Mouse (Mus musculus) MEL (cell line): ENCODE data around the gene Rps26. TPM values are rescaled to one million over a fixed set of nuclear protein-coding genes. Genes with fewer than 3 reads are reported as not detected.
A peak's percentile ranks its signal among the peaks of the same experiment; 100 is the strongest.

Experiments used
- DNase-seq: peaks from one replicate; pipeline ENCODE4 v3.0.0; 2011; ENCODE audit warnings: low read depth, low spot score
- H3K27ac ChIP-seq: 2 replicates; pipeline ENCODE4 v1.5.1; 2012; ENCODE audit warnings: low read depth, mild to moderate bottlenecking, control low read depth, low read length, moderate library complexity; ENCODE audit not compliant: control insufficient read depth
- H3K27me3 ChIP-seq, 2 experiments: fragments of 150-350 bp in 1 of 2; sonication (generic) in 1 of 2; 2 replicates each; pipeline ENCODE4 v1.6.1; 2012; ENCODE audit warnings: low read length in 2 of 2, mild to moderate bottlenecking in 2 of 2, improper control_type of control experiment in 1 of 2, moderate library complexity in 1 of 2; ENCODE audit not compliant: insufficient read depth in 2 of 2, control insufficient read depth in 1 of 2
- H3K36me3 ChIP-seq, 2 experiments: 2 replicates each; pipeline ENCODE4 v1.6.1; 2012 to 2014; ENCODE audit warnings: low read length in 2 of 2, improper control_type of control experiment in 1 of 2, inconsistent platforms in 1 of 2, mild to moderate bottlenecking in 1 of 2; ENCODE audit not compliant: insufficient read depth in 2 of 2, control insufficient read depth in 1 of 2
- H3K4me1 ChIP-seq, 2 experiments: fragments of 150-350 bp in 1 of 2; sonication (generic) in 1 of 2; 2 replicates each; pipeline ENCODE4 v1.6.1; 2012; ENCODE audit warnings: low read length in 2 of 2, improper control_type of control experiment in 1 of 2, mild to moderate bottlenecking in 1 of 2; ENCODE audit not compliant: insufficient read depth in 2 of 2, control insufficient read depth in 1 of 2
- H3K4me3 ChIP-seq, 2 experiments: fragments of 150-350 bp in 1 of 2; sonication (generic) in 1 of 2; 2 replicates each; pipeline ENCODE4 v1.5.1; 2012; ENCODE audit warnings: low read depth in 2 of 2, low read length in 2 of 2, mild to moderate bottlenecking in 2 of 2, moderate library complexity in 2 of 2, control low read depth in 1 of 2, improper control_type of control experiment in 1 of 2; ENCODE audit not compliant: control insufficient read depth in 1 of 2, insufficient read depth in 1 of 2
- H3K79me2 ChIP-seq: 2 replicates; pipeline ENCODE4 v1.6.1; 2012; ENCODE audit warnings: mild to moderate bottlenecking, low read length, moderate library complexity; ENCODE audit not compliant: control insufficient read depth, poor library complexity, insufficient read depth
- H3K9ac ChIP-seq: 2 replicates; pipeline ENCODE4 v1.6.1; 2012; ENCODE audit warnings: low read depth, mild to moderate bottlenecking, control low read depth, low read length, moderate library complexity; ENCODE audit not compliant: control insufficient read depth, poor library complexity, severe bottlenecking
- H3K9me3 ChIP-seq: fragments of 150-350 bp; sonication (generic); replicated peaks from 2 replicates; pipeline ENCODE4 v1.6.1; 2012; ENCODE audit warnings: mild to moderate bottlenecking, low read length, improper control_type of control experiment, moderate library complexity; ENCODE audit not compliant: insufficient read depth
- BHLHE40 ChIP-seq: IDR thresholded peaks from 2 replicates; pipeline ENCODE4 v1.6.1; 2012; ENCODE audit warnings: low read depth, mild to moderate bottlenecking, inconsistent platforms, low read length, improper control_type of control experiment, borderline replicate concordance
- CHD1 ChIP-seq: IDR thresholded peaks from 2 replicates; pipeline ENCODE4 v1.6.1; 2012; ENCODE audit warnings: low read depth, mild to moderate bottlenecking, inconsistent platforms, low read length, improper control_type of control experiment
- CHD2 ChIP-seq: IDR thresholded peaks from 2 replicates; pipeline ENCODE4 v1.6.1; 2011; ENCODE audit warnings: low read length, improper control_type of control experiment
- E2F4 ChIP-seq: IDR thresholded peaks from 2 replicates; pipeline ENCODE4 v1.6.1; 2011; ENCODE audit warnings: low read depth, low read length, improper control_type of control experiment, borderline replicate concordance
- ELF1 ChIP-seq: IDR thresholded peaks from 2 replicates; pipeline ENCODE4 v1.6.1; 2014; ENCODE audit warnings: low read depth, mild to moderate bottlenecking, inconsistent platforms, low read length, improper control_type of control experiment, moderate library complexity
- EP300 ChIP-seq, 2 experiments: IDR thresholded peaks; 2 replicates each; pipeline ENCODE4 v1.6.1; 2011; ENCODE audit warnings: improper control_type of control experiment in 2 of 2, low read length in 2 of 2, low read depth in 1 of 2, mild to moderate bottlenecking in 1 of 2
- ETS1 ChIP-seq: IDR thresholded peaks from 2 replicates; pipeline ENCODE4 v1.6.1; 2012; ENCODE audit warnings: low read depth, mild to moderate bottlenecking, inconsistent platforms, low read length, improper control_type of control experiment, moderate library complexity
- GABPA ChIP-seq: IDR thresholded peaks from 2 replicates; pipeline ENCODE4 v1.6.1; 2012; ENCODE audit warnings: low read depth, mild to moderate bottlenecking, inconsistent platforms, low read length, improper control_type of control experiment, moderate library complexity
- GATA1 ChIP-seq: IDR thresholded peaks from 2 replicates; pipeline ENCODE4 v1.6.1; 2011; ENCODE audit warnings: low read depth, low read length, improper control_type of control experiment
- HCFC1 ChIP-seq: IDR thresholded peaks from 2 replicates; pipeline ENCODE4 v1.6.1; 2012; ENCODE audit warnings: low read depth, mild to moderate bottlenecking, inconsistent platforms, low read length, improper control_type of control experiment, moderate library complexity
- JUND ChIP-seq: IDR thresholded peaks from 2 replicates; pipeline ENCODE4 v1.6.1; 2011; ENCODE audit warnings: low read depth, mild to moderate bottlenecking, improper control_type of control experiment, low read length
- KAT2A ChIP-seq: conservative IDR thresholded peaks from 2 replicates; pipeline ENCODE4 v1.6.1; 2012; ENCODE audit warnings: low read depth, low read length, improper control_type of control experiment, inconsistent platforms
- MAFK ChIP-seq: IDR thresholded peaks from 2 replicates; pipeline ENCODE4 v1.6.1; 2011; ENCODE audit warnings: low read depth, mild to moderate bottlenecking, low read length, improper control_type of control experiment, borderline replicate concordance
- MAX ChIP-seq: IDR thresholded peaks from 2 replicates; pipeline ENCODE4 v1.6.1; 2011; ENCODE audit warnings: low read length, improper control_type of control experiment
- MAZ ChIP-seq: IDR thresholded peaks from 2 replicates; pipeline ENCODE4 v1.6.1; 2012; ENCODE audit warnings: low read depth, mild to moderate bottlenecking, inconsistent platforms, low read length, improper control_type of control experiment
- MEF2A ChIP-seq: IDR thresholded peaks from 2 replicates; pipeline ENCODE4 v1.6.1; 2014; ENCODE audit warnings: low read depth, mild to moderate bottlenecking, inconsistent platforms, low read length, improper control_type of control experiment; ENCODE audit not compliant: poor library complexity, insufficient replicate concordance, severe bottlenecking; ENCODE audit errors: extremely low read depth
- MXI1 ChIP-seq: IDR thresholded peaks from 2 replicates; pipeline ENCODE4 v1.6.1; 2011; ENCODE audit warnings: mild to moderate bottlenecking, low read depth, low read length, improper control_type of control experiment
- MYB ChIP-seq: IDR thresholded peaks from 2 replicates; pipeline ENCODE4 v1.6.1; 2011; ENCODE audit warnings: mild to moderate bottlenecking, low read depth, low read length, improper control_type of control experiment
- NRF1 ChIP-seq: IDR thresholded peaks from 2 replicates; pipeline ENCODE4 v1.6.1; 2014; ENCODE audit warnings: low read depth, mild to moderate bottlenecking, inconsistent platforms, low read length, improper control_type of control experiment, moderate library complexity; ENCODE audit not compliant: poor library complexity, insufficient read depth, severe bottlenecking
- POLR2A ChIP-seq, 2 experiments: IDR thresholded peaks; 2 replicates each; pipeline ENCODE4 v1.6.1; 2011 to 2012; ENCODE audit warnings: low read length in 2 of 2, mild to moderate bottlenecking in 2 of 2, control low read depth in 1 of 2, improper control_type of control experiment in 1 of 2, low read depth in 1 of 2, moderate library complexity in 1 of 2; ENCODE audit not compliant: control insufficient read depth in 1 of 2, insufficient read depth in 1 of 2, poor library complexity in 1 of 2
- POLR2AphosphoS2 ChIP-seq: IDR thresholded peaks from 2 replicates; pipeline ENCODE4 v1.6.1; 2011; ENCODE audit warnings: low read length, improper control_type of control experiment
- RAD21 ChIP-seq: IDR thresholded peaks from 2 replicates; pipeline ENCODE4 v1.6.1; 2011; ENCODE audit warnings: mild to moderate bottlenecking, low read depth, low read length, improper control_type of control experiment
- RCOR1 ChIP-seq: IDR thresholded peaks from 2 replicates; pipeline ENCODE4 v1.6.1; 2012; ENCODE audit warnings: low read depth, mild to moderate bottlenecking, inconsistent platforms, low read length, improper control_type of control experiment
- TCF12 ChIP-seq: IDR thresholded peaks from 2 replicates; pipeline ENCODE4 v1.6.1; 2014; ENCODE audit warnings: low read depth, mild to moderate bottlenecking, inconsistent platforms, low read length, improper control_type of control experiment, moderate library complexity
- USF1 ChIP-seq: IDR thresholded peaks from 2 replicates; pipeline ENCODE4 v1.6.1; 2014; ENCODE audit warnings: low read depth, mild to moderate bottlenecking, inconsistent platforms, low read length, improper control_type of control experiment, moderate library complexity
- USF2 ChIP-seq, 2 experiments: IDR thresholded peaks; 2 replicates each; pipeline ENCODE4 v1.6.1; 2011 to 2012; ENCODE audit warnings: improper control_type of control experiment in 2 of 2, low read length in 2 of 2, borderline replicate concordance in 1 of 2, inconsistent platforms in 1 of 2, low read depth in 1 of 2, mild to moderate bottlenecking in 1 of 2; ENCODE audit not compliant: insufficient read depth in 1 of 2
- ZC3H11A ChIP-seq: IDR thresholded peaks from 2 replicates; pipeline ENCODE4 v1.6.1; 2012; ENCODE audit warnings: low read depth, mild to moderate bottlenecking, inconsistent platforms, low read length, improper control_type of control experiment
- ZNF384 ChIP-seq: IDR thresholded peaks from 2 replicates; pipeline ENCODE4 v1.6.1; 2012; ENCODE audit warnings: low read depth, mild to moderate bottlenecking, inconsistent platforms, low read length, improper control_type of control experiment
- polyA plus RNA-seq, 2 experiments: library from polyadenylated mRNA; stranded (reverse) in 1 of 2; unstranded in 1 of 2; fragments of >175 nt in 1 of 2; fragments of >200 nt in 1 of 2; gene quantifications; 2 replicates each; pipeline versions ENCODE4 v1.2.1 to v1.2.4; 2012; ENCODE audit warnings: low replicate concordance in 2 of 2, low read depth in 1 of 2; ENCODE audit not compliant: insufficient read length in 2 of 2, insufficient read depth in 1 of 2, missing spikeins in 1 of 2
- total RNA-seq: library from RNA; depleted of rRNA; stranded (reverse); fragments of 300-350 nt; gene quantifications from 2 replicates; pipeline ENCODE4 v1.2.3, GENCODE M21; 2012

The Rps26 gene
- total and polyA plus RNA-seq, 3 experiments = 2,523 to 2,530 TPM; not detected in 1

DNA sequence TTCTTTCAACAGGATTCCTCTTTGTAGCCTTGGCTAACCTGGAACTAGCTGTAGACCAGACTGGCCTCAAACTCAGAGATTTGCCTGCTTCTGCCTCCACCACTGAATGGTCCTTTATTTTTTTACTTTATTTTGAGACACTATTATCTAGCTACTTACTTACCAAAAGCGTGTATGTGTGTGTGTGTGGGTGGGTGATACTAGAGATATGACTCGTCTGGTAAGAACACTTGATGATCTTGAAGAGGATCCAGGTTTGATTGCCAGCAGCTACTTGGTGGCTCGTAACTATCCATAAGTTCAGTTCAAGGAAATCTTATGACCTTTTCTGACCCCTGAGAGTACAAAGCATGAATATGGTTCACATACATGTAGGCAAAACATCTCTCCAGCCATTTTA lies 38.8 kb upstream of the Rps26 start:
- no peak overlapping the region for H3K4me3 ChIP-seq
- H3K27me3 ChIP-seq = no peaks in the 10 kb centered on the region
- peaks cover 13 to 20% of the 10 kb centered on the region in 2 experiments for H3K4me1 ChIP-seq
- peak; percentile 40 for DNase-seq
- H3K27ac ChIP-seq = no peak overlapping the region
- no peak overlapping the region for H3K9ac ChIP-seq
- no peaks in the 10 kb centered on the region for H3K79me2 ChIP-seq
- no peaks in the 10 kb centered on the region for H3K9me3 ChIP-seq
- TF ChIP-seq MXI1 = no peak
- TF ChIP-seq MEF2A = peak; percentile 39; the same call in 1 of the 2 replicates
- no peak for TF ChIP-seq MYB
- TF ChIP-seq ETS1 = 0 out of 2 replicates have a peak, but pooled peaks have one; percentile 29
- no peak for TF ChIP-seq RAD21
- no peak for TF ChIP-seq GABPA
- TF ChIP-seq CHD2 = no peak
- TF ChIP-seq MAFK = no peak
- 0 out of 2 replicates have a peak, but pooled peaks have one; percentile 16 for TF ChIP-seq RCOR1
- TF ChIP-seq USF1 = no peak
- no peak for TF ChIP-seq ELF1
- no peak for TF ChIP-seq NRF1
- no peak for TF ChIP-seq CHD1
- no peak for TF ChIP-seq HCFC1
- TF ChIP-seq BHLHE40 = no peak
- TF ChIP-seq ZC3H11A = no peak
- no peak for TF ChIP-seq POLR2A (IDR thresholded peaks at IDR 0.05; ENCODE audit: control insufficient read depth in 1 of 2, insufficient read depth in 1 of 2, low read depth in 1 of 2, low read length in 2 of 2, poor library complexity in 1 of 2)
- peak; percentile 54; the same call in 1 of the 2 replicates for TF ChIP-seq TCF12
- TF ChIP-seq MAX = no peak
- no peak for TF ChIP-seq JUND
- TF ChIP-seq EP300 (IDR thresholded peaks at IDR 0.05; ENCODE audit: low read depth in 1 of 2, low read length in 2 of 2) = peak; percentile 44 to 53; a peak in 2 of 4 replicates
- no peak for TF ChIP-seq ZNF384
- TF ChIP-seq E2F4 = no peak
- TF ChIP-seq KAT2A = no peak
- TF ChIP-seq USF2 (IDR thresholded peaks at IDR 0.05; ENCODE audit: borderline replicate concordance in 1 of 2, insufficient read depth in 1 of 2, low read depth in 1 of 2, low read length in 2 of 2) = no peak
- no peak for TF ChIP-seq POLR2AphosphoS2
- peak; percentile 67 for TF ChIP-seq GATA1
- TF ChIP-seq MAZ = peak; percentile 43; the same call in 1 of the 2 replicates
- peaks cover 0 to 31% of the 10 kb centered on the region in 2 experiments; a peak in 2 of 4 replicates for H3K36me3 ChIP-seq
